Mouse (Mus musculus) embryonic facial prominence, embryonic 12.5 days (tissue): ENCODE data around the gene Snx9. TPM values are rescaled to one million over a fixed set of nuclear protein-coding genes. Genes with fewer than 3 reads are reported as not detected.
A peak's percentile ranks its signal among the peaks of the same experiment; 100 is the strongest.

ENCODE experiments used
- ATAC-seq: fragments of 200-750 bp; cut with Nextera tagmentation; 2 replicates; pipeline ENCODE4 v1.8.0; 2017; ENCODE audit not compliant: insufficient number of reproducible peaks, insufficient read depth, low FRiP score, low TSS enrichment
- H3K27ac ChIP-seq: fragments of 300-500 bp; sonication (generic); 2 replicates; pipeline ENCODE4 v1.5.1; 2016; ENCODE audit warnings: mild to moderate bottlenecking
- H3K27me3 ChIP-seq: fragments of 300-500 bp; sonication (generic); 2 replicates; pipeline ENCODE4 v1.6.1; 2016; ENCODE audit warnings: mild to moderate bottlenecking, moderate library complexity
- H3K36me3 ChIP-seq: fragments of 300-500 bp; sonication (generic); 2 replicates; pipeline ENCODE4 v1.6.1; 2016; ENCODE audit warnings: mild to moderate bottlenecking
- H3K4me1 ChIP-seq: fragments of 300-500 bp; sonication (generic); 2 replicates; pipeline ENCODE4 v1.6.1; 2016
- H3K4me2 ChIP-seq: fragments of 300-500 bp; sonication (generic); replicated peaks from 2 replicates; pipeline ENCODE4 v1.6.1; 2016; ENCODE audit warnings: mild to moderate bottlenecking, moderate library complexity
- H3K4me3 ChIP-seq: fragments of 300-500 bp; sonication (generic); 2 replicates; pipeline ENCODE4 v1.5.1; 2016; ENCODE audit warnings: mild to moderate bottlenecking
- H3K9ac ChIP-seq: fragments of 300-500 bp; sonication (generic); 2 replicates; pipeline ENCODE4 v1.6.1; 2016; ENCODE audit warnings: mild to moderate bottlenecking, moderate library complexity
- H3K9me3 ChIP-seq: fragments of 300-500 bp; sonication (generic); 2 replicates; pipeline ENCODE4 v1.6.1; 2016; ENCODE audit warnings: mild to moderate bottlenecking, moderate library complexity
- WGBS: fragments of 180-500 bp; shearing (Covaris S2); methylation state at CpG from one replicate; pipeline ENCODE4 v1.1.7; 2016; 5-methylcytosine and 5-hydroxymethylcytosine counted together
- polyA plus RNA-seq: library from polyadenylated mRNA; unstranded; fragments of >200 nt; fragmentation: Nextera tagmentation; extraction: Ambion mirVana; gene quantifications from 2 replicates; pipeline ENCODE4 v1.2.1, GENCODE M21; 2016

Gene Snx9
- polyA plus RNA-seq, 1 experiment from 2014 or later, result 33.3 TPM

DNA sequence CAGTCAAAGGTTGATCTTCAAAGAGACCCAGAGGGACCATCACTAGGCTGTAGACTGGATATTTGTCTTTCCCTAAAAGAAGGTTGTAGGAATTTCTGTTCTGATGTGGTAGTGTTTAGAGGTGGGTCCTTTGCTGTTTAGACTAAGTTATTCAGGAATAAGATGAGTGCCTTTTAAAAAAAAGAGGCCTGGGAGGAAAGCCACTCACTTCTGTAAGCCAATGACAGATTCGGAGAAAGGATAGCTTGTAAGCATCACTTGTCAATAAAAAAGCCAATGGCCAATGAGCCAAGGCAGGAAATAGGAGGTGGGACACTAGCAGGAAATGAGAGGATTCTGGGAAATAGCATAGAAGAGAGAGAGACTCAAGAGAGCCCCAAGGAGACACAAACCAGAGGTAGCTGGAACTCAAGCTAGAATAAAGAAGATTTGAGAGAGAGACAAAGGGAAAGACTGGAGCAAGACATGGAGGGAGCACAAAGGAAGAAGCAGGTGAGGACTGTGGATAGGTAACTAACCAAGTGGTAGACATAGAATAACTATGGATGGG, 9.8 kb upstream of the Snx9 start:
- no peak for ATAC-seq
- Histone ChIP-seq H3K9me3 (no peaks in the 10 kb centered on the region), H3K36me3 (no peaks in the 10 kb centered on the region), H3K4me1 (peaks cover 8% of the 10 kb centered on the region; the same call in 1 of the 2 replicates), H3K4me2 (no peak overlapping the region), H3K4me3 (no peak overlapping the region), H3K27ac (no peak overlapping the region), H3K9ac (no peak overlapping the region), H3K27me3 (no peaks in the 10 kb centered on the region)
- 83% methylated on average over 1 of the region's 1 CpGs for WGBS

DNA sequence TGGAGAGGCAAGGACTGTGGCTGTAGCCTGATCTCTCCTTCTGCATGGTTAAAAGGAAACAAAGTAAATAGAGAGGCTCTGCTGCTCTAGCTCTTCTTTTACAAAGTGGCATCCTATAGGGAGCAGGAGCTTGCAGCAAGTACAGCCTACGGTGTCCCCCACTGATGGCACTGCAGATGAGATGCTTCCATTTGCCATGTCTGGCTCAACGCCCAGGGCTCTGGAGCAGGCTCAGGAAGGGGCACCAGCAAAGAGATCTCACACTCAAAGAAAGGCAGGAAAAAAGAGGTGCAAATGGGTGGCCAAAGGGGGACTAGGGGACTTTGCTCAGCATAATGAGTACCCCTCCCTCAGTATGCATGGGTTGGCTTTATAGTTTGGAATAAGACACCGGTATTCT, 7.0 kb upstream of the Snx9 start:
- Histone ChIP-seq H3K27ac (no peak overlapping the region), H3K4me1 (0 out of 2 replicates have a peak, but pooled peaks cover 4% of the 10 kb centered on the region), H3K9ac (no peak overlapping the region), H3K4me3 (no peak overlapping the region), H3K4me2 (no peak overlapping the region), H3K36me3 (no peaks in the 10 kb centered on the region), H3K27me3 (no peaks in the 10 kb centered on the region), H3K9me3 (no peaks in the 10 kb centered on the region)
- 92% methylated on average over 3 of the region's 3 CpGs for WGBS
- ATAC-seq, result no peak

DNA sequence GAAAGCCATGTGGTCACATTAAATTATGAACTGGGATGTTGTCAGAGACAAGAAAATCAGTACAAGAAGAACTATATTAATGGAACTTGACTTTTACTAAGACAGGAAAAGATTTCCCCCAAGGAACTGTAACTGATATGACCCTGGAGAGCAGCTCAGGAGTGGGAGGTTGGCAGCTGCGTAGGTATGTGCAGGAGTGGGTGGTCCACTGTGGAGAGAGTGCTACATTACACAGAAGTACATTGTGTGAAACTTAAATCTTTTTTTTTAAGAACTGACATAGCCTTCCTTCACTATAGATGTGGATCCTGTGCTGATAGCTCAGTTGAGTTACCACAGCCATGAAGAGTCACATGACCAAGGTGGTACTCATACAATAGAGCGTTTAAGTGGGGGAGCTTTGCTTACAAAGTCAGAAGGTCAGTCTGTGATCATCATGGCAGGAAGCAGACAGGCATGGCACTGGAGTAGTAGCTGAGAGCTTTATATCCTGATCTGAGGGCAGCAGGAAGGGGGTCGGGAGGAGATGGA, 6.3 kb upstream of the Snx9 start:
- H3K4me2 ChIP-seq, result no peak overlapping the region
- H3K4me3 ChIP-seq, result no peak overlapping the region
- H3K4me1 ChIP-seq, result 0 out of 2 replicates have a peak, but pooled peaks cover 4% of the 10 kb centered on the region
- no peaks in the 10 kb centered on the region for H3K36me3 ChIP-seq
- no peak for ATAC-seq
- H3K27me3 ChIP-seq, result no peaks in the 10 kb centered on the region
- H3K27ac ChIP-seq, result no peak overlapping the region
- H3K9me3 ChIP-seq, result no peaks in the 10 kb centered on the region
- WGBS, result 47% methylated on average over 3 of the region's 3 CpGs
- H3K9ac ChIP-seq, result no peak overlapping the region

- Histone ChIP-seq H3K27ac (no peak overlapping the region), H3K36me3 (no peaks in the 10 kb centered on the region), H3K9me3 (no peaks in the 10 kb centered on the region), H3K4me2 (0 out of 2 replicates have a peak overlapping the region, but pooled peaks have one; percentile 66), H3K9ac (no peak overlapping the region), H3K4me3 (no peak overlapping the region), H3K4me1 (peaks cover 15% of the 10 kb centered on the region), H3K27me3 (no peaks in the 10 kb centered on the region)
- no peak for ATAC-seq
- 71% methylated on average over 5 of the region's 5 CpGs for WGBS
Observed at GRCm38 (mm10) chr17:5839549-5840240, 1.4 kb upstream of the Snx9 start.

- Histone ChIP-seq H3K4me1 (peaks cover 19% of the 10 kb centered on the region), H3K27ac (peak overlapping the region; percentile 99), H3K36me3 (no peaks in the 10 kb centered on the region), H3K4me2 (peak overlapping the region; percentile 66), H3K9ac (peak overlapping the region; percentile 97), H3K27me3 (no peaks in the 10 kb centered on the region), H3K4me3 (peak overlapping the region; percentile 70), H3K9me3 (no peaks in the 10 kb centered on the region)
- peak; percentile 35; the same call in 1 of the 2 replicates for ATAC-seq
- 6% methylated on average over 30 of the region's 32 CpGs for WGBS
Observed at GRCm38 (mm10) chr17:5840550-5841127, 490 bp upstream of the Snx9 start.

DNA sequence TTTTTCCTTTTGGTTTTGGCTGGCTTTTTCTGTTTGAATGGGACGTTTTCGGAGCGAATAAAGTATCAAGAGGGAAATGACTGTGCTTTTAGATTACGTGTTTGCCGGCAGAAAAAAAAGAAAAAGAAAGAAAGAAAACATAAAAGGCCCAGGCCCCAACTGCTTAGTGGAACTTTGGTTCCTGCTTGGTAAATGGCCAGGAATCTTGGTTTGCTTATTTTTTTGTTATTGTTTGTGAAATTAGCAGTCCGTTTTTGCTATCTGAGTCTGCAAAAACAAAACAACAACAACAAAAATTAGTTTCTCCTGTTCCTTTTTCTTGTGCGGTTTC, 779 bp downstream of the Snx9 start:
- Histone ChIP-seq H3K9me3 (no peaks in the 10 kb centered on the region), H3K27me3 (no peaks in the 10 kb centered on the region), H3K4me1 (peaks cover 27% of the 10 kb centered on the region), H3K27ac (peak overlapping the region; percentile 99), H3K4me2 (peak overlapping the region; percentile 66), H3K9ac (peak overlapping the region; percentile 97), H3K36me3 (no peaks in the 10 kb centered on the region), H3K4me3 (peak overlapping the region; percentile 70)
- under 1% methylated on average over 7 of the region's 7 CpGs for WGBS
- no peak for ATAC-seq

DNA sequence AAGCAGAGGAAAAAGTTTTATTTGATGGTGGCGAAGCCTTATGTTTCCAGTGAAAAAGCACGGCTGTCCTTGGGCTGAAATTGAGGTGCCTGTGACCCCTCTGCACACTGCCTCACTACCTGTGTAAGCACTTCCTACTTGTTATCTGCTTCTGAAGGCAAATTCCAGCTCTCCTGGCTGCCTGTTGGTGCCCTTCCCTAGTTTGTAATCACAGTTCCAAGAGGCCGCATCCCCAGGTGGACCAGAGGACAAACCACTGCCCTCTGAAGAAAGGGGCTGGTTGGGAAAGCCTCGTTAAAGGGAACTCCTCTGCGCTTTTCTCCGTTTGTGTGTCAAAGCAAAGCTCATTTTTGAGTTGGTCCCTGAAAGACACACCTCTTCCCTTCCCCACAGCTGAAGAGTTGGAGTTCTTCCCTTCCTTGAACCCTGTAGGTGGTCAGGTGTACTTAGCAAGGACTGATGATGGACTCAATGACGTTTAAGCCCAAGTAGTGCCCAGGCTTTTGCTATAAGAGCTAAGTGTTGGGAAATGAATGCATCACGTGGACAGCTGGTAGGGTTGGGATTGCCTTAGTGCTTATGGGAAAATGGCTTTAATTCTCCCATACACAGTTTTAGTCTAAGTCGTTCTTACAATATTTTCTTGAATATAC, 2.0 kb downstream of the Snx9 start:
- ATAC-seq, result no peak
- peak overlapping the region; percentile 66 for H3K4me2 ChIP-seq
- no peaks in the 10 kb centered on the region for H3K9me3 ChIP-seq
- H3K4me1 ChIP-seq, result peaks cover 23% of the 10 kb centered on the region
- H3K27me3 ChIP-seq, result no peaks in the 10 kb centered on the region
- no peak overlapping the region for H3K27ac ChIP-seq
- H3K4me3 ChIP-seq, result no peak overlapping the region
- no peaks in the 10 kb centered on the region for H3K36me3 ChIP-seq
- no peak overlapping the region for H3K9ac ChIP-seq
- WGBS, result 74% methylated on average over 9 of the region's 9 CpGs

DNA sequence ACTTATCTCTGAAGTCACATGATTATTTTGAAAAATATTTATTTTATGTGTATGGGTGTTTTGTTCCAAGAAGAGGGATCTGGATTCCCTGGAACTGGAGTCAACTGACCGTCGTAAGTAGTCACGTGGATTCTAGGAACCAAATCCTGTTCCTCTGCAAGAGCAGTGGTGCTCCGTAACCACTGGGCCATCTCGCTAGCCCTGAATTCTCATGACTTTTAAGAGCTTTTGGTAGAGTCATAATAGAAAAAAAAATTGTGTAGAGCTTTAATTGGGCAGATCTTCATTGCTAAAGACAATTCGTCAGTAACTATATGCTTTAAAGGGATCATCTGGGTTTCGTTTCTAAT, 2.5 kb downstream of the Snx9 start:
- H3K4me3 ChIP-seq, result no peak overlapping the region
- no peak overlapping the region for H3K27ac ChIP-seq
- WGBS, result 88% methylated on average over 7 of the region's 7 CpGs
- H3K9ac ChIP-seq, result no peak overlapping the region
- H3K27me3 ChIP-seq, result no peaks in the 10 kb centered on the region
- no peaks in the 10 kb centered on the region for H3K36me3 ChIP-seq
- no peaks in the 10 kb centered on the region for H3K9me3 ChIP-seq
- H3K4me2 ChIP-seq, result no peak overlapping the region
- H3K4me1 ChIP-seq, result peaks cover 23% of the 10 kb centered on the region
- ATAC-seq, result no peak

GRCm38 (mm10) chr17:5845376-5845775, 4.2 kb downstream of the Snx9 start:
- WGBS, result 80% methylated on average over 4 of the region's 4 CpGs
- H3K27me3 ChIP-seq, result no peaks in the 10 kb centered on the region
- no peak overlapping the region for H3K9ac ChIP-seq
- H3K4me1 ChIP-seq, result peaks cover 34% of the 10 kb centered on the region
- no peaks in the 10 kb centered on the region for H3K36me3 ChIP-seq
- H3K4me3 ChIP-seq, result no peak overlapping the region
- no peak for ATAC-seq
- H3K4me2 ChIP-seq, result no peak overlapping the region
- no peak overlapping the region for H3K27ac ChIP-seq
- no peaks in the 10 kb centered on the region for H3K9me3 ChIP-seq

DNA sequence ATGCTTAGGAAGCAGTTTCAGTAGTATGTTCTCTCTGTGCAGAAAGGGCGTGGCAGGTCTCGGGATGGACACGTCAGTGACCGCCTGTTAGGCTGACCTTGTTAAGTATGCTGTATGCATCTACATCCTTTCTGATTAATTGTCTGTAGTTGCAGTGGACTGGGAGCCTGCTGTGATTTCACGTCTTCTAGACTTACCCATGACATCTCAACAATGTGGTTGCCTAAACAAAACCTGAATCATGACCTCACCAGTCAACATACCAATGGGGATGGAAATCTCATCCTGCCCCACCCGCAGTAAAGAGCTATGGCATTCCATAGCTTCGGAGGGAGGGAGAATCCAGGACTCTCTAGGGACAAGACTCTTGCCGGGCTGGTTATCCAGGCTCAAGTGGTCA, 5.0 kb downstream of the Snx9 start:
- Histone ChIP-seq H3K4me1 (peaks cover 34% of the 10 kb centered on the region), H3K27ac (no peak overlapping the region), H3K27me3 (no peaks in the 10 kb centered on the region), H3K4me3 (no peak overlapping the region), H3K9me3 (no peaks in the 10 kb centered on the region), H3K36me3 (no peaks in the 10 kb centered on the region), H3K9ac (no peak overlapping the region), H3K4me2 (no peak overlapping the region)
- no peak for ATAC-seq
- 71% methylated on average over 8 of the region's 8 CpGs for WGBS

GRCm38 (mm10) chr17:5848706-5849415, 7.7 kb downstream of the Snx9 start:
- H3K36me3 ChIP-seq, result no peaks in the 10 kb centered on the region; the same call in 1 of the 2 replicates
- H3K27me3 ChIP-seq, result no peaks in the 10 kb centered on the region
- H3K9me3 ChIP-seq, result no peaks in the 10 kb centered on the region
- peaks cover 27% of the 10 kb centered on the region for H3K4me1 ChIP-seq
- peak overlapping the region; percentile 44 for H3K9ac ChIP-seq
- 0 out of 2 replicates have a peak overlapping the region, but pooled peaks have one; percentile 23 for H3K4me3 ChIP-seq
- no peak for ATAC-seq
- 65% methylated on average over 10 of the region's 10 CpGs for WGBS
- H3K4me2 ChIP-seq, result peak overlapping the region; percentile 52
- H3K27ac ChIP-seq, result peak overlapping the region; percentile 83; the same call in 1 of the 2 replicates
